Mouse (Mus musculus) cerebellum, adult 11 months (tissue): ENCODE results near the gene Actn4.

Source experiments
- DNase-seq: peaks from one replicate; pipeline ENCODE4 v3.0.0; 2022

The Actn4 gene

DNA sequence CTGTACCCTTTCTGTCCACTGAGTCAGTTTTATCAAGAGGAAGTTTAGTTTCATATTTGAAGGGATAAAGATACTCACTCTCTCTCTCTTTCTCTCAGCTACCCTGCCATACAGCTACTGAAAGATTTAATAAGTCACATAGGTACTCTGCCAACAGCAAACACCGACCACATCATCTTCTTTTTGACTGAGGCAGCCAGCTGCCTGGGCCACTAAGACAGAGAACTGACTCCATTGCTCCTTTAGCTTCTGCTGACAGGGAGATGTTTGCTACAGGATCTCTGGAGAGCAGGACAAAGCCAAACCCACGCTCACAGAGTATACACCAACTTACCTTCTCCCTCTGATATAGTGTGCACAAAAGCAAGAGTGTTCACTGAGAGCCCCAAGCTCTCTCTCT is 12.8 kb downstream of the Actn4 start:
- DNase-seq = no peak

DNA sequence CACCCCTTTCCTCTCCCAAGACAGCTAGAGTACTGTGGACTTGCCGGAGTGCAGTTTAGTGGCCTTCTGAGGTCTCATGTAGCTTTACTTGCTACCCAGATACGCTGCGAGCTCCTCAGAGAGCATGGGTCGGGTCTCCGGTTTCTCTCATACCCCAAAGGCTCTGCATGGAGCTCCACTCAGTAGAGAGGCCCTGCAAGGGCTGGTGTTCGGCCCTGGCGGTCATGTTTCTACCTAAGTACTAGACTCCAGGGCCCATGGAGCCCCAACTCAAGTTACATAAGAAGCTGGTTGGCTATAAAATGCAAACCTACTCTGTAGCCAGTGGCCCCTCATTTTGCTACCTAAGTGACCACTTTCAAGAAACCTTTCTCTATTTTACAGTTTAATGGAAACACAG is 13.4 kb downstream of the Actn4 start:
- DNase-seq = no peak

DNA sequence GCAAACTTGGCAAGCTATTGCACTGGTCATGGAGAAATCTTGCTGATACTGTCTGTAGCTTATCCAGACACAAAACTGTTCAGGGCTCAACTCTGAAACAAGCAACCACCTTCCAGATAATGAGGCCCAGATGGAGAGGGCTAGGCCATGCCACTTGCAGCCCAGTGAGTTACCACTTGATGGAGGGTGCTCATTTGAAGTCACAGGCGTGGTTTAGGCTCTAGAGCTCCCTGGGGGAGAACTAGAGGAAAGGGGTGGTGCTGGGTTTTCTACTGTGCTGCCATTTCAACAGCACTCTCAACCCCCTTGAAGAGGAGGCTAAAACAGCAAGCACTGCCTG is 15.9 kb downstream of the Actn4 start:
- no peak for DNase-seq

DNA sequence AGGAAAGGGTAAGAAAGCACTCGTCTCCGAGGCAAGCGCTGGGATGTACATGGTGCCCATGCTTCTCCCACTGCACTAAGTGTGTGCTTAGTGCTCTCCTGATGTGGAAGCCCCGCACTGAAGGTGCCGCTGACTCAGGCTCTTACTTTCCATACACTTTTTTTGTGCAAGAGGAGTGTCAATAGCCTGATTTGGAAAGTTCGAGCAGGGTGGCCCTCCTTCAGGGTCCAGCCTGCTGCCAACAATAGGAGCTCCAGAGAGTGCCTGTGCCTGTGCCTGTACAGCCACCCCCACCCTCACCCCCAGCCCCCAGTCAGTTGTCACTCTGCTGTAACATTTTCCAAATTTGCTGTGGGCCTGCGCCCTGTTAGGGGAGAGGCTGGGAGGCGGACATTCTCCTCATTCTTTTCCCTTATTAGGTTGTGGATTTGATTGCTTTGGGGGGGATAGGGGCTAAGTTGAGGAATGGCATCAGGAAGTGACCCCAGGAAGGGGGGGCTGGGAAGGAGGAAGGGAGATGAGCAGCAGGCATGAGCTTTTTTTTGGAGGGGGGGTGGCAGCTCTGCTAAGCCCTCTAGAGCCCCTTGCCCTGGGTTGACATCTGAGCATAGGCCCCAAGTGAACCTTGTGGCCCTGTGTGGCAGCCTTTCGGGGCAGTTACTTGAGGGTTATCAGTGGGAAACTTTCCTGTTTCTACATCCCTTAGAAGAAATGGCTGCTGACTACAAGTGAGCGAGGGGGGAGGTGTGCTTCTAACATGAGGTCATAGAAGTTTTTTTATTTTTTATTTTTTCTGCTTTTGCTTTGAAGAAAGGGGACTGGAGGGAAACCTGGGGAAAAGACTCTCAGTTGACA is 16.5 kb downstream of the Actn4 start:
- no peak for DNase-seq

DNA sequence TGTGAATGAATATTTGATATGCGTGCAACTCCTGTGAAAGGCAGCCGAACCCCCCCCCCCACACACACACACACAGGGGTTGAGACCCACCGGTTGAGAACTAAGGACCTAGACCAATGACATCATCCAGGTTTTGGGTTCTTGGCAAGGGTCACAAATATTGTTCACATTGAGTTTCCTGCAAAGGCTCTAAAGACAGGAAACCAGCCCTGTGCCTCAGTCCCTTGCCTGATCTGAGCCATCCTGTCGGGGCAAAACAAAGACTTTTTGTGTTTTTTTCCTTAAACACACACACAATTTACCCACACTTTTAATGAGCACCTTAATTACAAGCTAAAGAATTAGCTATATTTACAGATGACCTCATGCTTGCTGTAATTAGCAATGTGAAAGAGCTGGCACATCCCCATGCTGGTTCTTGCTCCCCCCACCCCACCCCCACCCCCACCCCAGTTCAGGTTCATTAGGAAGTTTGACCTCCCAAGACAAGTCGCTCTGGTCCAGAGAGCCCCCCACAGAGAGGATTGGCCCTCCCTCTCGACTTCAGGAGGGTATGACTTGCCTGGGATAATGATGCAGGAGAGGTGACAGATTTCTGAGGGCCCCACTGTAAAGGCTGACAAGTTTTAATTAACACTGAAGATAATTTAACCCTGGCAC is 17.3 kb downstream of the Actn4 start:
- no peak for DNase-seq

DNA sequence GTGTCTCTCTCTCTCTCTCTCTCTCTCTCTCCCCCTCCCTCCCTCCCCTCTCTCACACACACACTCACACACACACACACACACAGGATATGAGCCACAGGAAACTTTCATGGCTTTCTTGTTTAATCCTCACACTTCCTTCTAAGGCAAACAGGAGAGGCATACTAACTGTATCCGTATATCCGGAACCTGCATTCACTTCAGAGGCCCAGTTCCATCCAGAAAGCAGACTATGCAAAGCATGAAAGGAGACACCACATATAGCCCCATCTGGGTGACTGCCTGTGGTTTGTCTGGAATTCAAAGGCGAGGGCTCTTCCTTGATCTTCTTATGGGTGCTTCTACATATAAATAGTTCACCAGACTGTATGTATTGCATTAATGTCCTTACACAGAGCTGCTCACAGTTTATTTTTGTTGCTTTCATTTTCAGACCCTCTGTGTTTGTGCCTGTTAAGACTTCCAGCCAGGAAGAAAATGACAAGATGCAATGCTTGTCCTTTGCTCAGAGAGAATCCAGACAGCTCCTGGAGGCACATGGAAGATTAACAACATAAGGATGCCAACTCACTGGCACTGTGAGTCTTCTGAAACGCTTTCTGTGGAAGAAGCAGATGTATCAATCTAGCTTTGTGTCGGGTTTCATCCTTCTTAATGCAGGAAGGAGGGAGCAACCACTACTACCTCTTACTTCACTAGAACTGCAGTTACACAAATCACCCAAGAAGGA is 18.5 kb downstream of the Actn4 start:
- DNase-seq = no peak

DNA sequence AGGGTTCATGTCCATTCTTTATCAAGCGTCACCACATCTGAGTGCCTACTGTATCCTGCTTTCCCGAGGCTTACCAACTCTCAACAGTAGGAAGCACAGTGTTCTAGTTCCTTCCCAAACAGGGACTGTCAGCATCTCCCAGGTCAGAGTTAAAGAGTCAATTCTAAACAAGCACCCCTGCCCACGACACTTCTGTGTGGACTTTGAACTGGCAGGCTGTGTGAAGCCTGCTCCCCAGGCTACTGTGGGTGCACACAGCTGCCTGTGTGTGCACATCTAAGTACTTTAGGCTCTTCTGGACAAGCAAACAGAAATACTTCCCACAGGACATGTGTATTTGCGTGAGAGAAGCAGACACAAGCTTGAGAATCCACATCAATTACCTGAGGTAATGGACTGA is 20.6 kb downstream of the Actn4 start:
- DNase-seq = no peak

DNA sequence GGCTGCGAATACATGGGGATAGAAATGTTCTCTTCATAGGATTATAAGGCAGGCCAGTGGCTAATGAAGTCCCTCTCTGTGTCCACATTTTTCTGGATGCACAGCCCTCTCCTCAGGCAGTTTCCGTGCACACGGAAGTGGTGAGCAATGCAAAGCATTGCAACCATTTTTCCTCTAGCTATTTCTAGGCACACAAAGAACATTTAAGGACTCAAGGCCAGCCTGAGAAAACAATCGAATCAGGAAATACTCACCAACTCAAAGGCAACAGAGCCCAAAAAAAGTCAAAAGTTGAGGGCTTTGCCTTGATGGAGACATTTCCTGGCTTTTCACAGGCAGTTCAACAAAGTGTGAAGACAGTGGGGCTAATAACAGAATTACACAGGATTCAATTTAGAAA is 21.0 kb downstream of the Actn4 start:
- DNase-seq = no peak

DNA sequence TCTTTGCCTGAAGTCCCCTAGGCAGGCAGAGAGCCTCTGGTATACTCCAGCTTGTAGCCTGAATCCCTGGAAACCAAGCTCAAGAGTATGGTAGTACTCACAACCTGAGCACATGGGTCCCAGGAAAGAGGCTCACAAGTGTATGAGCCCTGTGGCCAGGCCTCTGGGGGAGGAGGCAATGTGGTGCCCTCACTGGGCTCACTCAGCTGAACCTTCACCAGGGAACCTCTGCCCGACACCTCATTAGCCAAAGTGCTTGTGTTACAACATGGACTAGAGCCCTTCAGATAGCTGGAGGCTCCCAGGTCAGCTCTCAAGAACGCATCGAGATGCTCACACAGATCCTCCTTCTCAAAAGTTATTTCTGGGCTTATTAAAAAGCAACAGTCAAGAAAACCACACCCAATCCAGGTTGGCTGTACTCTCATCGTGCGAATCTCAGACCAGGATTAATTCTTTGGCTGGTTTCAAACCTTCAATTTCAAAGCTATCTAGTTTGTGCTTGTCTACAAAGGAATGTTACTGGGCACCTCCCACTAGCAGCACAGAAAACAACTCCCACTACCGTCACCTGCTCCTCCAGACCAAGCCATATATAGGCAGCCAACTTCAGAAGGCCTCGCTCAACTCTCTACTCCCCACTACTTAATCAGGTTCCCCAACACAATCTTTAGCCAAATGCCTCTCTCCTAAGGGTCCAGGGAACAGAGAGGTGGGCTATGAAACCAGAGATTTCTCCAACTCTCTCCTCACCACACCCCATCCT is 22.5 kb downstream of the Actn4 start:
- no peak for DNase-seq

DNA sequence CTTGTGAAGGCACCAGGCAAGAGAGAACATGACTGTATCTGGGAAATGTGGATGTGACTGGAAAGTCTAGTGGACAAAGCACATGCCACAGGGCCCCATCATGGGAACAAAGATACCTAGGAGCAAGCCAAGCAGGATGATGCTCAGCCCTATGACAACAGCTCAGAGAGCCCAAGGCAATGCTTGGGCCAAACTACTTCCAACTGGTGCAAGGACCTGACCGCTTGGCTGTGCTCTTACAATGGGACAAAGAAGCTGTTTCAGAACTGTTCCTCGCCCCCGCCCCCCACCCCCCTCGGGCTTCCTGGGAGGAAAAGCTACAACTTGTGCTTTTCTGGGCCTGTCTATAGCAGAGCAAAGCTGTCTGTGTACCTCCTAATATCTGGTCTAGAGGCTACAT is 23.5 kb downstream of the Actn4 start:
- no peak for DNase-seq

DNA sequence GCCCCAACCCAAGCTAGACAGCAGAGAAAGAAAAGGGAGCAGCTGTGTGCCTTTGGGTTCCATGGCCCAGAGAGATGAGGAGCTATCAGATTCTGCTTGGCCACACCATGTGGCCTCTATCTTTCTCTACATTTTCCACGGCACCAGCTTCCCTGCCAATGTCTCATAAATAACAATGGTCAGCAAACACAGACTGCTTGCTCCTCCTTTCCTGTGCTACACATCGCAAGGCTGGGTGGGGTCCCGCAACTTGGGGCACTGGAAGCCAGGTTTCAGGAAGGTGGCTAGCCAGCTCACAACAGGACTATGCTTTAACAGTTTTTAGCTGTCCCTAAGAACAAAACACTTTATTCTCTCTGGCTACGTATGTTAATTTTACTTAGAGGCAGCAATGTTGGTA is 25.4 kb downstream of the Actn4 start:
- DNase-seq = no peak

DNA sequence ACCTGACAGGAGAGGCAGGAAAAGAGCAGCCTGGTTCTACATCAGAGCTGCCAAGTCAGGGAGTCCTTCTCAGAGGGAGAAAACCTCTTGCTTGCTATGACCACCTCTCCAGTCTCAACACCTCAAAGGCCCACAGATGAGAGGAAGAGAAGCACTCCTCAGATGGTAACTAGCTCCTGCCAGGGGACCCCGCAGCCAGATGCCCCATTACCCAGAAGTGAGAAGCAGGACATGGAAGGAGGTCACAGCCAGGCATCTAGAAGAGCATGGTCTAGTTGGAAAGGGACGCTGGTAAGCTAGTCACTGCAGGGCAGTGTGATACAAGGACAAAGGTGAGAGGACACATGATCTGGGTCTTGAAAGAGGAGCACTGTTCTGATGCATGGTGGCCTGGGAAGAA is 28.3 kb downstream of the Actn4 start:
- no peak for DNase-seq

DNA sequence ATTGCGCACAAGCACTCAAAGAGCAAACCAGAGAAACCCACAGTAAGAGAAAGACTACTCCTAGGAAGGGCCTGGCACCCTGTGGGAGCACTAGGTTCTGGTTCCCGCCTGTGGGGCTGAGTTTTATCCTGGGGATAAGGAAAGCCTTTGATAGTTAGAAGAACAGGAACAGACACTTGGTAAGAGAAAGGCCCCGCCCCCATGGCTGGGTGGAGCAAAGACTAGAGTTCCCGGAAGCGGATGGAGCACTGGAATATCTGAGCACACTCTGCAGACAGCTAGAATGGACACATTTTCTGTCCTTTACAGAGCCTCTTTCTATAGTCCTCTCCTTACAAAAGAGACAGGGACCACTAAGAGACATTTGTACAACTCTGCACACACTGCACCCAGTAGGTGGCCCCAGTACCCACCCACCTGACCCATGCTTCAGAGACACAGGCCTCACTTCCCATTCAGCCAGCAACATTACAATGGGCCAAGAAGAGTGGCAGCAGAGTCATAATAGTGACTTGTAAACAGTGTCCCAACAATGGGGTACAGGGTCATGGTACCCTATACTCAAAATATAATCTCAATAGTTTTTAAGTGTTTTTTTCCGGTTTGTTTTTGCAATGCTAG is 29.6 kb downstream of the Actn4 start:
- DNase-seq = no peak

DNA sequence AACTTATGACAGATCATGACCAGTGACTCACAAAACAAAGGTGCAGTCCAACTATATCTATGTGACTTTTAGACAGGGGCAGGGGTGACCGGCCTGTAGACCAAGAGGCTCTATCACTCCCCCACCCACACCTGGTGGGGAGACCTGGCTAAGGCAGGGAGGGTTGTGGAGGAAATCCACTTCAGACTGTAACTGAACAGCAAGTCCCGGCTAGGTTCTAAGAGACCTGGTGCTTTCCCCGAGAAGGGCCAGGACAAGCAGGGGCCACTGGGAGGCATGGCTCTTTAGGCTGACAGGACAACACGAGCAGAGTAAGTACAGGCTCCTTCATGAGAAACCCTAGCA is 30.5 kb downstream of the Actn4 start:
- no peak for DNase-seq

DNA sequence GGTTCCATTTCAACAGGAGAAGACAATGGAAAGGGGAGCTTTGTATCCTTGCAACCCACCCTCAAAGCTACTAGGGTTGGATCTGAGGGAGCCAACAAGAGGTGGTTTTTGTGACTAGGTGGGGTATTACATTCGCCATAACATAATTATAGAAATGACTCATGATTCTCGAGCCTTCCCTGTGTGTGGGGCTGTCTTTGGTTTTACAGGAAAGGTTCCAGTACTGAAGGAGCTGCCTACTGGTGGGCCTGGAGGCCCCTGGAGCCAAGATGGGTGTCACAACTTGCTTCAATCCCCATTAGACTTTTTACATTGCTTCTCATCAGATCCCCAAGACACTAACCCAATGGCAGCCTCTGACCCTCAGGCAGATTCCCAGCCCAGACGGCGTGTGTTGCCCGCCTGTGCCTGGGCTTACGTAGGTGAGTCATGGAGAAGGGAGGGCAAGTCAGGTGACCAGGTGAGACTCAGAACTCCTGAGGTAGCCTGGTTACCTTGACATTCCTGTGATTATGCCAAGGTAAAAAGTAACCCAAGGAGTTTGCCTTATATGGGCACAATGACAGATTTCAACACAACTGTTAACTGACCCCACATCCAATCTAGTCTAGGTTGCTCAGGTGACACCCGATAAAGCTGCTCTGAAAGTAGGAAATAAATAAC is 31.0 kb downstream of the Actn4 start:
- DNase-seq = no peak

DNA sequence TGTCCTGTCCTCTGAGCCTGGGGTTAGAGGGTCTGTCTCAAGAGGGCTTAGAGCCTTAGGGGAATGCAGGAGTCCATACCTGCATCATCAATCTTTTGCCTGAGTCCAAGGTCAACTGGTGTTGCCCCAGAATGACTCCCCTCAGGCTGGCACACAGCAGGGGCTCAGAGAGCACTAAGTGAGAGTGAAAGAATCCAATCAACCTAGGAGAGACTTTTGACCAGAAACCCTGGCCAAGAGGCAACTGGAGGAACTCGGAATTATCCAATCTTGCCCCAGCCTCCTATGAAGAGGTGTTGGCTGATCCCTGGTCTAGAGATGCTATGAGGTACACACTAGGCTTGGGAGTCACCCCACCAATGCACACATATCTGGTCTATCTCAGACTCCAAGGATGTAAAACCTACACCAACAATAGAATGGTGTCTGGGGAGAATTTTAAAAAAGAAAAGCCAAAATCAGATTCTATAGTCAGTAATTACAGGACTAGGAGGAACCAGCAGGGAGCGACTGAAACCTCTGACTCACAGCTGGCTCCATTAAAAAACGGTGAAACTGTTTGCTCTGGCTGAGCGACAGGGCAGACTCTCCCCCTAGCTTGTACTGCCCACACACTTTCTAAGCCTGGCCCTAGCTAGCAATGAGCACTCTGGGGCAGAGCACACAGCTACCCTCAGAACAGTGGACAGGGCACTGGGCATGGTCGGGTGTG is 31.7 kb downstream of the Actn4 start:
- no peak for DNase-seq

DNA sequence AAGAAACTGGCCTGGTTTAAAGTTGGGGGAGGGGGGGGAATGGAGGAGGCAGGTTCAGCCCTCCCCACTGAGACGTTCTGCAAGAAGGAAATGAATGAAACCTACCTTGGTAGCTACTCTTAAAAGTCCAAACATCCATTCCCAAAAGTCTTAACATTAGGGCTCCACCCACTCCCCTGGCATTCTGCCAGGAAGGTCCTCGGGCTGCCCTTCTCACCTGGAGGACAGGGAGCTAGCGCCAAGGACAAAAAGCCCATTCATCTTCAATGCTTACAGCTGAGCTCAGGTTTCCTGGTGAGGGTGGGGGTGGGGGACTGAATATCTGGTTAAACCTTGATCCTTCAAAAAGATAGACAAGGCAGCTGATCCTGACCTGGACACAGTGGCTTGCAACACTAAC is 32.8 kb downstream of the Actn4 start:
- DNase-seq = no peak

DNA sequence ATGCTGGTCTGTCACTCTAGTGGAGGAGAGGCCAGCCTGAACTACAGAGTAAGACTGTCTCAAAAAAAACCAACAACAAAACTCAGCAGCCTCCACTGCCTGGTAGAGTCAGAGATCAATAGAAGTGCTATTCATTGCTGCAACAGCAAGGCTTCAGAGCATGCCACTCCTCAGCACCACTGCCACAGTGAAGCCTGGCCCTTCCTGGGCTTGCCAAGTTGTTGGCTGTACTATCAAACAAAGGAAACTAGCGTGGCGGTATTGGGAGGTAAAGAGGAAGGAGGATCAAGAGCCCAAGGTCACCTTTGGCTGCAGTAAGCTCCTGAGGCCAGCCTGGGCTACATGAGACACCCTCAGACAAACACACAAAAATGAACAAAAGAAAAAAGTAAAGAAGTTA is 36.0 kb downstream of the Actn4 start:
- no peak for DNase-seq

DNA sequence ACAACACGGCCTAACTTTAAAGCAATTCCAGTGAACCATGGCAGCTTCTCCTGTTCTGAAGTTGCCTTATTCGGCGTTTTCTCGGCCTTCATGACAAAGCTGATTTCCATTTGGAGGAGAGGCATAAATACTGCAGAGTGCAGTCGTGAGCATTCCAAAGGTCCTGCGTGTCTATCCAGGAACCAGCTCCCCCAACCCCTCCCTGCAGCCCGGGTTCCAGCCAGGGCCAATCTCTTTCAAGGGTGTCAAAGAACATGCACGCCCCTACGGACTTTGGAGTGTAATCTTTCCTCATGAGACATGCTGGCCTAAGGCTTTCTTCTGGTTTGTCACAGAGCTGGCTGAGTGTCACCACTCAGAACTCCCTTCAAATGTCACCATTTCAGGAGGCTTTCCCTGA is 36.8 kb downstream of the Actn4 start:
- DNase-seq = no peak

DNA sequence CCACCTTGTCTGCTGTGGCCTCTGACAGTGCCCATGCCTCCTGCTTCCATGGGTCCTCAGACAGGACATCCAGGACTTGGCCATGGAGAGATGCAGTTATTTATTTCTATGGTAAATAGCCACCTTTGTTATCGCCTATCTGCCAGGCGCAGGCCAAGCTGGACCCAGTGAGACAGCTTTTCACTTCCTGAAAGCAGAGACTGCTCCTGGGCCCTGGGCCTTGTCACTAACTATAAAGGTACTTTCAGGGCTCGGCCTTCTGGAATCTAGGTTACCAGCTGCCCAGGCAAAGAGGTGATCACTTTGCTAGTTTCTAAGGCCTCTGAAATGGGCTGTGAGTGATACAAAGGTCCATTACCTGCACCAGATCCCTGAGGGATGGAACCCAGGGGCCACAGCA is 37.3 kb downstream of the Actn4 start:
- no peak for DNase-seq

DNA sequence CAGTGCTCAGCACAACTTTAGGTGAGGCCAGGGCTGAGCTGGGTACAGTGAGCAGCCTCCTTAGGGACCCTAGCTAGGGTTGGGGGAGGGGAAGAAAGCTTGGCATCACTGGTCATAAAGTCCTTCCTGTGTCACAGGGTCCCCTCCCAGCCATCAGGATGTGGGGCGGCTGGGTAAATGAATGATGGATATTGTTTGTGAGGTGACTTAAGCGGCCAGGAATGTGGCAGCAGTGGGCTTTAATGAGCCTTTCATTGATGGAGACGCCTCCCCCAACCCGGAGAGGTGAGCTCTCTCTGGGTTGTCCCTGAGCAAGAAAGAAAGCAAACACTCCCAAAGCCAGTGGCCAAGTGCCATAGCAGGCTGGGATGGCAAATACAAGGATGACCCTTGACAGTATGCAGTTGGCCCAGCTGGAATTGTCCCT is 38.3 kb downstream of the Actn4 start:
- DNase-seq = no peak

DNA sequence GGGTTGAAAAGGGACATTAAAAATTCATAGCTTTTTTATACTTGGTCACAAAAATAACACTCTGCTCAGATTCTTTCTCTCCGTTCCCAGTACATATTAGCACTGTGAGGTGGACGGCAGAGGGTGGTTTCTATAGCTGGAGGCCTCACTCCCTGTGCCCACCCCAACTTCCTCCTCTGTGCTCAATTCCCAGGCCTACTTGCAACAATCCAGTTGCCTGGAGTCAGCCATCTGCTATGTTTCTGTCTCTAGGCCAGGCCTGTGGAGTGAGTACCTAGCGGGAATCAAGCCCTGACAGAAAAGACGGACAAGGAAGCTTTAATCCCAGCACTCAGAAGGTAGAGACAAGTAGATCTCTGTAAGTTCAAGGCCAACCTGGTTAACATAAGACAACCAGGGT is 39.5 kb downstream of the Actn4 start:
- no peak for DNase-seq
